Mouse (Mus musculus): Measurements from ENCODE around the gene Mcrip2.

DNA sequence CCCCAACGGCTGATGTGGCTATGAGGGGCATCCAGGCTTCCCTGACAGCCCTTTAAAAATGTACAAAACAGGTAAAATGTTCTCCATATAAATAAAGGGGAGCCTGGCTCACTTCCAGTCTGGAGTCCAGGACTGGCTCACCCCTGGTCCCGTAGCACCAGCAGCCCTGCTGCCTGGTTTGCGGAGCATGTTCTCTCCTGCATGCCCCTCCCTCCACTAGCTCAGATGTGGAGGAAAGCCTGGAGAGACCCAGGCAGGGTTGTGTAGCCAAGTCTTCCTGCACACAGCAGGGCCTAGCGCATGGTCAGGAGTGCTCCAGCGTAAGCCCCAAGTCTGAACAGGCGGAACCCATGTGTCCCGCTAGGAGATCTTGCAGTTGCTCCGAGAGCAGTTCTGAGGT lies 14.7 kb upstream of the Mcrip2 start:
- TF ChIP-seq ZNF384 (IDR thresholded peaks at IDR 0.05; ENCODE audit: low read depth, low read length) (no peak), ZC3H11A (IDR thresholded peaks at IDR 0.05; ENCODE audit: borderline replicate concordance, low read depth, low read length) (no peak), MAFK (IDR thresholded peaks at IDR 0.05; ENCODE audit: insufficient read depth, low read depth, low read length) (no peak), HCFC1 (IDR thresholded peaks at IDR 0.05; ENCODE audit: borderline replicate concordance, insufficient read depth, low read length) (no peak), CHD2 (IDR thresholded peaks at IDR 0.05; ENCODE audit: low read depth, low read length) (no peak)
